Mouse (Mus musculus): ENCODE data around the gene Rsph1.

Gene Rsph1

DNA sequence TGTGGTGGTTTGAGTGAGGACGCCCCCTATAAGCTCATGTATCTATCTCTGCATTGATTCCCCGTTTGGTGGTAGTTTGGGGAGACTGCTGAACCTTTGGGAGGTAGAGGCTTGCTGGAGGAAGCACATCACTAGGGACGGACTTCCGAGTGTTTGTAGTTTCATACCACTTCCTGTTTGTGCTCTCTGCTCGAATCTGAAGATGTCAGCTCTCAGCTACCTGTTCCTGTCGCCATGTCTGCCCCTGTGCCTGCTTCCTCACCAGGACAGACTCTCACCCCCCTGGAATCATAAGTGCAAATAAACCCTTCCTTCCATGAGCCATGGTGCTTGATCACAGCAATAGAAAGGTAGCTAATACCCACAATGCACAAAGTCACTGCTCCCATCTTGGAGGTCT is 2.0 kb downstream of the Rsph1 start:
- no peak for DNase-seq

DNA sequence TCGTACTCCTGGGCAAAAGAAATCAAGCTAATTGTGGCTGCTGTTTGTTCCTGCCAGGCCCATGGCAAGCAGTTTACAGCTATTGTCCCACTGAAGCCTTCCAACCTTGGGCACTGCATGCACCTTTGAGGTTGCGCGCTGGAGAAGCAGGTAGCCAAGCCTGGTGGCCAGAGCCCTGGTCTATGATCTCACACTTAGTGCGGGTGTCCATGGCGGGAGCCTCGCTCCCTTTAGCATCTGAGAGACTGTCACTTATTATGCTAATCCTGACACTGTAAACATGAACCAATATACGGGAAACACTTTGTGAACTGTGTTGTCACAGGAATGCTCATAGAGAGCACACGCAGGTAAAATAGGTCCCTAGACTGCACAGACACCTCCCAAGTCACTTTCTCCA is 3.6 kb downstream of the Rsph1 start:
- DNase-seq, result peak in 1 of 2 experiments; percentile 41

- peak in 1 of 2 experiments; percentile 22 for DNase-seq
Measured at GRCm38 (mm10) chr17:31272416-31273165, 4.6 kb downstream of the Rsph1 start.

GRCm38 (mm10) chr17:31271136-31271851 is 5.9 kb downstream of the Rsph1 start:
- DNase-seq, result peak in 1 of 2 experiments; percentile 39

GRCm38 (mm10) chr17:31270736-31271135 is 6.4 kb downstream of the Rsph1 start:
- DNase-seq, result peak in 1 of 2 experiments; percentile 24

DNA sequence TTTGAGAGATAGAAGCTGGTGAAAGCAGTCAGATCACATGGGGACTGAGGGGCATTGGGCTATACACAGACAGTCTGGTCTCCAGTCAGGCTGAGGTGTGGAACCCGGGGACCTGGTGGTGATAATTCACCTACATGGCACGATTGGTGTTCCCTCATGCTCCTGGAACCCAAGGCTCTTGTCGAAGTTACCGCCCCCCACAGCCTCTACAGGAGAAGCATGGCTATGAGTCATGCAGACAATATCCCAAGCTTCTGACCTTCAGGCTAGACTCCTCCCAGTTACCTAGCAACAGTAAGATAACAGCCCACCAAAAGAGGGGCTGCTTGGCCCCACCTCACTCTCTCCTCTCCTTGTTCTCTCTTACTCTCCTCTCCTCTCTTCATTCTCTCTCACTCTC is 6.9 kb downstream of the Rsph1 start:
- DNase-seq, result peak in 1 of 2 experiments; percentile 33

DNA sequence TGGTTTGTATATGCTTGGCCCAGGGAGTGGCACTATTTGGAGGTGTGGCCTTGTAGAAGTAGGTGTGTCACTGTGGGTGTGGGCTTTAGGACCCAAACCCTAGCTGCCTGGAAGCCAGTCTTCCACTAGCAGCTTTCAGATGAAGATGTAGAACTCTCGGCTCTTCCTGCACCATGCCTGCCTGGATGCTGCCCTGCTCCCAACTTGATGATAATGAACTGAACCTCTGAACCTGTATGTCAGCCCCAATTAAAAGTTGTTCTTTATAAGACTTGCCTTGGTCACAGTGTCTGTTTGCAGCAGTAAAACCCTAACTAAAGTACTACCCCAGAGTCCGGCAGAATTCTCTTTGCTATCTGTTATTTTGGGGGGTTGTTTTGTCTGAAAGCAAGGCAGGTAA is 7.4 kb downstream of the Rsph1 start:
- peak in 1 of 2 experiments; percentile 23 for DNase-seq

DNA sequence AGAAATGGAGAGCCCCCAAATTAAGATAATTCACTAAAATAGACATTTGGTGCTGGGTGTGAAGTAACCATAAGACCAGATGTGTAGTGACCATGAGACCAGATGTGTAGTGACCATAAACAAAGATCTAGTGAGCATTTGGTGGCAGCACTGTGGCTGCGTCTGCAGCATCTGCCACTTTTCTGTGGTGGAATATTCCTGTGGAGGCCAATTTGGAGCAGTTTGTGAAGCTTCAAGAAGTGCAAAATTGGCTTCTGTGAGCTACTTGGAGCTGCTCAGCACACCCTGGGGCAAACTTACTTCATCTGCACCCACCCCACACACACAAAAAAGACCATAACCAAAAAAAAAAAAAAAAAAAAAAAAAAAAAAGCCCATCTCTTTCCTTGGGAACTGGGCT is 9.2 kb downstream of the Rsph1 start:
- no peak for DNase-seq

DNA sequence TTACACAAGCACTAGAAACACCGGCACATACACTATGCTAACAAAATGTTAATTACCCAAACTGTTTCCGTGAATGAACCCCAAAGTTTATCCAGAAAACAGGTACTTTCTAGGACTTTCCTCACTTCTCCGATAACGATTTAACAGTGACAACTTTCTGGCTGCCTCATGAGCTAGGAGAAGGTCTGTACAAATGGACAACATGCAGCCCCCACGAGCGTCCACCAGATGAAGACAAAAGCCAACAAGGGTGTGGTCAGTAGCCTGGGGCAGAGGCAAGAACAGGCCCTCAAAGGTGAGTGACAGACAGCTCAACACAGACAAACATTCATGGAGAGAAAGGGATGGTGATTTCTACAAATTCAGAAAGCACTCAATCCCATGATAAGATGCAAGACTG is 9.6 kb downstream of the Rsph1 start:
- DNase-seq, result peak in 1 of 2 experiments; percentile 22

- peak in 1 of 2 experiments; percentile 19 for DNase-seq
Measured at GRCm38 (mm10) chr17:31267138-31267537, 10.0 kb downstream of the Rsph1 start.

GRCm38 (mm10) chr17:31266321-31266950 is 10.7 kb downstream of the Rsph1 start:
- peak in 1 of 2 experiments; percentile 39 for DNase-seq

GRCm38 (mm10) chr17:31265831-31266230 is 11.4 kb downstream of the Rsph1 start:
- peak in 1 of 2 experiments; percentile 41 for DNase-seq

GRCm38 (mm10) chr17:31265171-31265572 is 12.0 kb downstream of the Rsph1 start:
- peak in 1 of 2 experiments; percentile 33 for DNase-seq

DNA sequence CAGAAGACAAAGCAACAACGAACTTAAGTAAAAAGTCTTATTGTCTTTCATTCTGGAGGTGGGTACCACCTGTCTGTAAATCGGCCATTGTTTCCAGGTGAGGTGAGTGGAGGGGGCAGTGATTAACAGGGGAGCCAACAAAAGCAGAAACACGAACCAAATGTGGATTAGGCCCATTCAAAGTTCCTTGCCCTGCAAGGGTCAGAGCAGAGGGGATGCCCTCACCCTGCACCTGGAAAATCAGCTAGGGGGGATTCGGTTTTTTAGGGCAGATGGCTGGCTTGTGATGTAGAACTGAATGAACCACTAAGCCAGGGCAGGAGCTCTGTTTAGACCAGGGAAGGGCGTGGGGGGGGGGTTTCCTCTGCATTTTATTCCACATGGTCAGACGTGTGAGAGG is 12.8 kb downstream of the Rsph1 start:
- peak in 1 of 2 experiments; percentile 11 for DNase-seq

GRCm38 (mm10) chr17:31263770-31264169 is 13.4 kb downstream of the Rsph1 start:
- DNase-seq, result peak in 1 of 2 experiments; percentile 24

- peak in 1 of 2 experiments; percentile 43 for DNase-seq
Measured at GRCm38 (mm10) chr17:31262715-31263114, 14.5 kb downstream of the Rsph1 start.

DNA sequence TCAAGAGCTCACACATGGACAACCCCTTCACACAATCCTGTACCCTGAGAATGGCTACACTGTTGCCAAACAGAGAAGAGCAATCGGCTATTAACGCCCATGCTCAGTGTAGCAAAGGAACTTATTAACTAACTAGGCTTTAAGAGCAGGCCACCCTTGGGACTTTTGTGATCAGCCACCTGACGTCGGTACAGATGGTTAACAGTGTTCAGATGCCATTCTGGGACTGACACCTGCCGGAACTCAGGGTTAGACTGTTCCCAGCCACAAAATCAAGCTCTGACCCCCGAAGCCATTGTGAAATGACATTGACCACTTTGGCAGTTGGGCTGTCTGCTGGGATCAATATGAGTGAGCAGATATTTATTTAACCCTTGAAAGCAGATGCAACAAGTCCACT is 15.8 kb downstream of the Rsph1 start:
- peak; percentile 36 to 57 for DNase-seq

GRCm38 (mm10) chr17:31260430-31260829 is 16.8 kb downstream of the Rsph1 start:
- peak; percentile 96 for DNase-seq

DNA sequence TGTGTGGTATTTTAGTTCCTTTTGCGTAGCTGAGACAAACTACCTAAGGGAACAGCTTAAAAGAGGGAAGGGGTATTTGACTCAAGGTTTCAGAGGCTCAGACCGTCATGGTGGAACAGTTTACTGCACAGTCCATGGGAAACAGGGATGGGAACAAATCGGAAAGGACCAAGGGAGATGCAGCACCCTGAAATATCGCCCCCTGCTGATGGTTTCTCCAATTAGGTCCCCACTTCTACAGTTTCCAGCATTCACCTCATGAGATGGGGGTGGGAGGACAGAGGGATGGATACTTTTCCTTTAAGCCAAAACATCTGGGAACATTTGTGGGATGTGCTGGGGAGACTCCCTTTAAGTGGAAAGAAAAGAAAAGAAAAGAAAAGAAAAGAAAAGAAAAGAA is 17.4 kb downstream of the Rsph1 start:
- peak; percentile 38 to 44 for DNase-seq

GRCm38 (mm10) chr17:31259145-31259544 is 18.0 kb downstream of the Rsph1 start:
- DNase-seq, result peak in 1 of 2 experiments; percentile 45

GRCm38 (mm10) chr17:31258310-31258865 is 18.8 kb downstream of the Rsph1 start:
- DNase-seq, result no peak

- DNase-seq, result no peak
Measured at GRCm38 (mm10) chr17:31257898-31258297, 19.3 kb downstream of the Rsph1 start.

DNA sequence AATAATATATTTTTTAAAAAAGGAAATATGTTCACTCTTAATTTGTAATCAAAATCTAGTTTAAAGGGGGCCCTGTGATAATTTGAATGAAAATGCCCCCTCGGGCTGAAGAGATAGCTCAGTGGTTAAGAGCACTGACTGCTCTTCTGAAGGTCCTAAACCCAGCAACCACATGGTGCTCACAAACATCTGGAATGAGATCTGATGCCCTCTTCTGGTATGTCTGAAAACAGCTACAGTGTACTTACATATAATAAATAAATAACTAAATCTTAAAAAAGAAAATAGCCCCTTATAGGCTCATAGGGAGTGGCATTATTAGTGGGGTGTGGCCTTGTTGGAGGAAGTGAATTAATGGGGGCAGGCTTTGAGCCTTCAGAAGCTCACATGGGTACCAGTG is 20.0 kb downstream of the Rsph1 start:
- no peak for DNase-seq

Measured in kidney, postnatal 25 days (tissue).